Mouse (Mus musculus): Measurements from ENCODE around the gene Sema5b. TPM values are rescaled to one million over a fixed set of nuclear protein-coding genes. Genes with fewer than 3 reads are reported as not detected.

Gene Sema5b
- polyA plus RNA-seq, 1 experiment = 68.8 TPM

GRCm38 (mm10) chr16:35694250-35694846, 153.4 kb downstream of the Sema5b start:
- peak; percentile 35 for DNase-seq (ENCODE audit: low read depth)

GRCm38 (mm10) chr16:35696103-35696502, 155.2 kb downstream of the Sema5b start:
- TF ChIP-seq POLR2A (IDR thresholded peaks at IDR 0.05; ENCODE audit: borderline replicate concordance, extremely low read depth, insufficient read depth, insufficient read length, poor library complexity, severe bottlenecking) (no peak), CTCF (IDR thresholded peaks at IDR 0.05; ENCODE audit: borderline replicate concordance, extremely low read depth, insufficient read depth, insufficient read length) (no peak)
- DNase-seq (ENCODE audit: low read depth) = no peak

More at GRCm38 (mm10) chr16:35694250-35694846, 153.4 kb downstream of the Sema5b start:
- TF ChIP-seq POLR2A (IDR thresholded peaks at IDR 0.05; ENCODE audit: borderline replicate concordance, extremely low read depth, insufficient read depth, insufficient read length, poor library complexity, severe bottlenecking) (no peak), CTCF (IDR thresholded peaks at IDR 0.05; ENCODE audit: borderline replicate concordance, extremely low read depth, insufficient read depth, insufficient read length) (no peak)

- TF ChIP-seq CTCF (IDR thresholded peaks at IDR 0.05; ENCODE audit: borderline replicate concordance, extremely low read depth, insufficient read depth, insufficient read length) = no peak
- TF ChIP-seq POLR2A (IDR thresholded peaks at IDR 0.05; ENCODE audit: borderline replicate concordance, extremely low read depth, insufficient read depth, insufficient read length, poor library complexity, severe bottlenecking) = no peak
Observed at GRCm38 (mm10) chr16:35701823-35702222, 160.9 kb downstream of the Sema5b start.

GRCm38 (mm10) chr16:35703763-35704679, 163.1 kb downstream of the Sema5b start:
- peak; percentile 34 for DNase-seq (ENCODE audit: low read depth)
- TF ChIP-seq CTCF (IDR thresholded peaks at IDR 0.05; ENCODE audit: borderline replicate concordance, extremely low read depth, insufficient read depth, insufficient read length) (no peak), POLR2A (IDR thresholded peaks at IDR 0.05; ENCODE audit: borderline replicate concordance, extremely low read depth, insufficient read depth, insufficient read length, poor library complexity, severe bottlenecking) (no peak)

More at GRCm38 (mm10) chr16:35701823-35702222, 160.9 kb downstream of the Sema5b start:
- no peak for DNase-seq (ENCODE audit: low read depth)

- no peak for DNase-seq (ENCODE audit: low read depth)
- TF ChIP-seq POLR2A (IDR thresholded peaks at IDR 0.05; ENCODE audit: borderline replicate concordance, extremely low read depth, insufficient read depth, insufficient read length, poor library complexity, severe bottlenecking) = no peak
- no peak for TF ChIP-seq CTCF (IDR thresholded peaks at IDR 0.05; ENCODE audit: borderline replicate concordance, extremely low read depth, insufficient read depth, insufficient read length)
Observed at GRCm38 (mm10) chr16:35704796-35705195, 163.9 kb downstream of the Sema5b start.

GRCm38 (mm10) chr16:35707004-35707403, 166.1 kb downstream of the Sema5b start:
- no peak for DNase-seq (ENCODE audit: low read depth)
- TF ChIP-seq POLR2A (IDR thresholded peaks at IDR 0.05; ENCODE audit: borderline replicate concordance, extremely low read depth, insufficient read depth, insufficient read length, poor library complexity, severe bottlenecking) (no peak), CTCF (IDR thresholded peaks at IDR 0.05; ENCODE audit: borderline replicate concordance, extremely low read depth, insufficient read depth, insufficient read length) (no peak)

GRCm38 (mm10) chr16:35711004-35711403, 170.1 kb downstream of the Sema5b start:
- DNase-seq (ENCODE audit: low read depth) = peak; percentile 66
- TF ChIP-seq POLR2A (IDR thresholded peaks at IDR 0.05; ENCODE audit: borderline replicate concordance, extremely low read depth, insufficient read depth, insufficient read length, poor library complexity, severe bottlenecking) = no peak
- TF ChIP-seq CTCF (IDR thresholded peaks at IDR 0.05; ENCODE audit: borderline replicate concordance, extremely low read depth, insufficient read depth, insufficient read length) = no peak

GRCm38 (mm10) chr16:35713606-35714005, 172.7 kb downstream of the Sema5b start:
- DNase-seq (ENCODE audit: low read depth) = no peak
- TF ChIP-seq POLR2A (IDR thresholded peaks at IDR 0.05; ENCODE audit: borderline replicate concordance, extremely low read depth, insufficient read depth, insufficient read length, poor library complexity, severe bottlenecking) (no peak), CTCF (IDR thresholded peaks at IDR 0.05; ENCODE audit: borderline replicate concordance, extremely low read depth, insufficient read depth, insufficient read length) (no peak)

Other genes with a start within 250 kb of the Sema5b start
- 17.0 and 22.6 TPM in 2 replicates for gene Sec22a, start 177.2 kb upstream of the Sema5b start, polyA plus RNA-seq (2012; rRNA removed)
- 9.2 and 12.2 TPM in 2 replicates for gene Pdia5, start 50.3 kb upstream of the Sema5b start, polyA plus RNA-seq (2012; rRNA removed)
- gene Dirc2, start 228.2 kb downstream of the Sema5b start, polyA plus RNA-seq (2012; rRNA removed) = 55.4 and 58.2 TPM in 2 replicates
- 14.5 and 16.9 TPM in 2 replicates for gene Hspbap1, start 229.2 kb downstream of the Sema5b start, polyA plus RNA-seq (2012; rRNA removed)